Mouse (Mus musculus): ENCODE results near the gene Cyth1. TPM values are rescaled to one million over a fixed set of nuclear protein-coding genes. Genes with fewer than 3 reads are reported as not detected.

The Cyth1 gene
- total and polyA plus RNA-seq, 2 experiments from 2014 or later: 19.5 to 48.3 TPM

GRCm38 (mm10) chr11:118201833-118202409, 46.5 kb downstream of the Cyth1 start:
- Histone ChIP-seq H3K36me3 (ENCODE audit: insufficient read depth, low read length) (no peaks in the 10 kb centered on the region), H3K27ac (peak overlapping the region; percentile 94), H3K9ac (replicated peaks; ENCODE audit: low read length) (peak overlapping the region; percentile 66), H3K4me1 (ENCODE audit: insufficient read depth, low read length) (peaks cover 58% of the 10 kb centered on the region), H3K27me3 (ENCODE audit: insufficient read depth, low read length) (no peaks in the 10 kb centered on the region), H3K9me3 (ENCODE audit: low read length) (no peaks in the 10 kb centered on the region), H3K4me2 (ENCODE audit: low read depth, low read length) (peak overlapping the region; percentile 65), H3K4me3 (ENCODE audit: low read length) (peak overlapping the region; percentile 38)
- no peak for DNase-seq (ENCODE audit: low spot score)
- 10% methylated on average over 9 of the region's 9 CpGs for WGBS
- no peak for TF ChIP-seq CTCF (IDR thresholded peaks at IDR 0.05; ENCODE audit: low read depth)
- ATAC-seq: no peak

- peak overlapping the region; percentile 38 for H3K4me3 ChIP-seq (ENCODE audit: low read length)
- no peaks in the 10 kb centered on the region for H3K9me3 ChIP-seq (ENCODE audit: low read length)
- no peak for TF ChIP-seq CTCF (IDR thresholded peaks at IDR 0.05; ENCODE audit: low read depth)
- WGBS: 34% methylated on average over 11 of the region's 11 CpGs
- DNase-seq (ENCODE audit: low spot score): peak; percentile 43
- H3K4me2 ChIP-seq (ENCODE audit: low read depth, low read length): peak overlapping the region; percentile 65
- peaks cover 65% of the 10 kb centered on the region for H3K4me1 ChIP-seq (ENCODE audit: insufficient read depth, low read length)
- no peaks in the 10 kb centered on the region for H3K36me3 ChIP-seq (ENCODE audit: insufficient read depth, low read length)
- ATAC-seq: no peak
- no peaks in the 10 kb centered on the region for H3K27me3 ChIP-seq (ENCODE audit: insufficient read depth, low read length)
- H3K9ac ChIP-seq (replicated peaks; ENCODE audit: low read length): peak overlapping the region; percentile 66
- H3K27ac ChIP-seq: peak overlapping the region; percentile 94
These were observed 47.3 kb downstream of the Cyth1 start for GRCm38 (mm10) chr11:118200834-118201830.

- ATAC-seq: peak; percentile 44
- H3K9ac ChIP-seq (replicated peaks; ENCODE audit: low read length): peak overlapping the region; percentile 47
- peaks cover 77% of the 10 kb centered on the region for H3K4me1 ChIP-seq (ENCODE audit: insufficient read depth, low read length)
- 2% methylated on average over 2 of the region's 2 CpGs for WGBS
- H3K4me2 ChIP-seq (ENCODE audit: low read depth, low read length): peak overlapping the region; percentile 51
- no peak for TF ChIP-seq CTCF (IDR thresholded peaks at IDR 0.05; ENCODE audit: low read depth)
- peak overlapping the region; percentile 14; the same call in 1 of the 2 replicates for H3K4me3 ChIP-seq (ENCODE audit: low read length)
- no peaks in the 10 kb centered on the region for H3K36me3 ChIP-seq (ENCODE audit: insufficient read depth, low read length)
- peak overlapping the region; percentile 89 for H3K27ac ChIP-seq
- peak; percentile 62 for DNase-seq (ENCODE audit: low spot score)
- no peaks in the 10 kb centered on the region for H3K9me3 ChIP-seq (ENCODE audit: low read length)
- H3K27me3 ChIP-seq (ENCODE audit: insufficient read depth, low read length): no peaks in the 10 kb centered on the region
These were observed 50.1 kb downstream of the Cyth1 start for GRCm38 (mm10) chr11:118198296-118198600.

GRCm38 (mm10) chr11:118197508-118198295, 50.7 kb downstream of the Cyth1 start:
- Histone ChIP-seq H3K9ac (replicated peaks; ENCODE audit: low read length) (peak overlapping the region; percentile 47), H3K4me2 (ENCODE audit: low read depth, low read length) (peak overlapping the region; percentile 51), H3K4me3 (ENCODE audit: low read length) (peak overlapping the region; percentile 14), H3K4me1 (ENCODE audit: insufficient read depth, low read length) (peaks cover 71% of the 10 kb centered on the region), H3K27me3 (ENCODE audit: insufficient read depth, low read length) (no peaks in the 10 kb centered on the region), H3K9me3 (ENCODE audit: low read length) (no peaks in the 10 kb centered on the region), H3K27ac (peak overlapping the region; percentile 89), H3K36me3 (ENCODE audit: insufficient read depth, low read length) (no peaks in the 10 kb centered on the region; the same call in 1 of the 2 replicates)
- 9% methylated on average over 13 of the region's 13 CpGs for WGBS
- TF ChIP-seq CTCF (IDR thresholded peaks at IDR 0.05; ENCODE audit: low read depth): peak; percentile 29
- DNase-seq (ENCODE audit: low spot score) (peak; percentile 87), ATAC-seq (peak; percentile 62)

- WGBS: 30% methylated on average over 10 of the region's 10 CpGs
- Histone ChIP-seq H3K9me3 (ENCODE audit: low read length) (no peaks in the 10 kb centered on the region), H3K4me3 (ENCODE audit: low read length) (no peak overlapping the region), H3K27me3 (ENCODE audit: insufficient read depth, low read length) (no peaks in the 10 kb centered on the region), H3K4me1 (ENCODE audit: insufficient read depth, low read length) (peaks cover 65% of the 10 kb centered on the region), H3K36me3 (ENCODE audit: insufficient read depth, low read length) (no peaks in the 10 kb centered on the region; the same call in 1 of the 2 replicates), H3K4me2 (ENCODE audit: low read depth, low read length) (no peak overlapping the region), H3K27ac (peak overlapping the region; percentile 89), H3K9ac (replicated peaks; ENCODE audit: low read length) (peak overlapping the region; percentile 7)
- DNase-seq (ENCODE audit: low spot score) (no peak), ATAC-seq (no peak)
- TF ChIP-seq CTCF (IDR thresholded peaks at IDR 0.05; ENCODE audit: low read depth): no peak
These were observed 51.5 kb downstream of the Cyth1 start for GRCm38 (mm10) chr11:118196824-118197388.
